Mouse (Mus musculus) testis, adult 10 weeks (tissue): ENCODE data around the gene Fam199x. TPM values are rescaled to one million over a fixed set of nuclear protein-coding genes. Genes with fewer than 3 reads are reported as not detected.

Experiments
- polyA plus RNA-seq: library from polyadenylated mRNA; stranded (reverse); fragments of 350-450 nt; fragmentation: Illumina TruSeq; extraction: RNeasy Lipid Tissue Mini Kit (QIAGEN cat#74804); gene quantifications from one replicate; pipeline ENCODE4 v1.2.3, GENCODE M21; 2014; ENCODE audit warnings: low read depth, low replicate concordance

The Fam199x gene
- 2.9 TPM for polyA plus RNA-seq

DNA sequence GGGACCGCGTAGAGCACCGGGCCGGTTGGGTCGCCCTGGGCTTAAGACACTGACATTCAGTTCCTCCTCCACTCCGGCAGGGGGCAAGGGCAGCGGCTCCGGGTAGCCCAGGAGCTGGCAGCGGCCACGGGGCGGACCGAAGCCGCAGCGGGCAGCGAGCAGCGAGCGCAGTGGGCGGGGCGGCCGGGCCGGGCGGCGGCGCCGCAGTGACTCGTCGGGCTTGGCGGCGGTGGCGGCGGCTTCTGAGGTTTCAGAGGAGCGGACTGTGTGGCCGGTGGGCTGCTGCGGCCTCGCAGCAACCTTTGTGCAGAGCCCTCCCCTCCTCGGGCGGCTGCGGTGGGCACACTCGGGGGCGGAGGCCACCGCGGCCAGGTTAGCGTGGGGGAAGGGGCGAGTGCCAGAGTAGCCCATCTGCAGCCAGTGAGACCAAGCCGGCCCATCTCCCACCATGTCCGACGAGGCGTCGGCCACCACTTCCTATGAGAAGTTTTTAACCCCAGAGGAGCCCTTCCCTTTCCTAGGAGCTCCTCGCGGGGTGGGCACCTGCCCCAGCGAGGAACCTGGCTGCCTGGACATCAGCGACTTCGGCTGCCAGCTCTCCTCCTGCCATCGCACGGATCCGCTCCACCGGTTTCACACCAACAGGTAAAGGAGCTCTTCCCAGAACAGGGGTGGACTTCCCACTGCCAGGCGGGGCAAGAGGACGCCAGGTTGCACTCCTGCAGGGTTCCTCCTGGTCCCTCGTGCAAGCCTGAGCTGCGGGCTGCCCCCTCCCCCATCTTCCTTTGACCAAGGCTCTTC, at the start of gene Fam199x:
Gene Fam199x (plus strand): TSS at position 170 of the 801 bp plus-strand sequence.

DNA sequence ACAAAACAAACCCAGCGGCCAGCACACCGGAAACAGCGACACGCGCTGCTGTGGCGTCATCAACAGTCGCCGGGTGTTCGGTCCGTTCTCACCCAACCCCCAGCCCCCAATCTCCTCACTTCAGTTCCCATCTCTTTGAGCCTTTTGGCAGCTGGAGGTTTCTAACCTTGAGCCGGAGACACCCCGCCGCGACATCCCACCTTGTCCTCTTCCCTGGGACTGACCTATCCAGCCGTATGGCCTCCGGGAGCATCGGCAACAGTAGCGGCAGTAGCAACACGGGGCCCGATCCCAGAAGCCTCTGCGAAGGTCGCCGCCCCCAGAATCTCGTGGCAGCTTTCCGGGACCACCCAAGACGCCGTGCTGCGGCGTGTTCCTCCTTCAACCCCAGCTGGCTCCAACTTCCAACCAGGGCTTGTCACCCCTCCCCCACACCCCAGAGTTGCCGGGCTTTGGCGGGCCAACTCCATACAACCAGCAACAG, 11.4 kb upstream of the Fam199x start, which contains the start of gene Slc25a53:
Gene Slc25a53 (minus strand): TSS at position 303 of the 484 bp plus-strand sequence.

DNA sequence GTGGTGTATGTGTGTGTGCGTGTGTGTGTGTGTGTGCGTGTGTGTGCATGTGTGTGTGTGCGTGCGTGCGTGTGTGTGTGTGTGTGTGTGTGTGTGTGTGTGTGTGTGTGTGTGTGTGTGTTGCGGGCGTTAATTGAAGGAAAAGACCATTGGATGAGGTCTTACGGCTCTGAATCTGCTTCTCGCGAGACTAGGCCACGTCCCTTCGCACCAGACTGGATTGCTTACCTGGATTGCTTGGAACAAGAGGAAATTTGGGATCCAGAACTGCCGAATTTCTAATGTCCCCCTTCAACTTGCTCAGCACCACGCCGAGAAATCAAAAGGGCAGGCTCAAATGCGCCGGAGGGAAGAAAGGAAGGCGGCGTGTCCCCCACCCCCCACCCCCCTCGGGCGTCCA, 72.3 kb downstream of the Fam199x start, which contains the start of gene Esx1:
Gene Esx1 (minus strand): TSS at position 366 of the 400 bp plus-strand sequence.

Other genes starting within 250 kb of the Fam199x start
- gene Plp1, start 226.9 kb upstream of the Fam199x start, polyA plus RNA-seq, result 13.0 TPM
- 2.1 TPM for gene Rab9b, start 180.8 kb upstream of the Fam199x start, polyA plus RNA-seq
- gene H2bfm, start 122.3 kb upstream of the Fam199x start, polyA plus RNA-seq, result 3.1 TPM
- 323 TPM for gene Tmsb15b2, start 74.1 kb upstream of the Fam199x start, polyA plus RNA-seq
- gene Tmsb15l, start 72.7 kb upstream of the Fam199x start, polyA plus RNA-seq, result 23.9 TPM
- gene Tmsb15b1, start 72.7 kb upstream of the Fam199x start, polyA plus RNA-seq, result 129 TPM
- 3.0 TPM for gene Zcchc18, start 56.4 kb upstream of the Fam199x start, polyA plus RNA-seq
- 5.3 TPM for gene Slc25a53, start 11.3 kb upstream of the Fam199x start, polyA plus RNA-seq
- 5.6 TPM for gene Esx1, start 72.5 kb downstream of the Fam199x start, polyA plus RNA-seq